Mouse (Mus musculus) stomach, embryonic 16.5 days (tissue): ENCODE data around the gene Ncam1. TPM values are rescaled to one million over a fixed set of nuclear protein-coding genes. Genes with fewer than 3 reads are reported as not detected.

Source experiments
- ATAC-seq: fragments of 200-750 bp; cut with Nextera tagmentation; 2 replicates; pipeline ENCODE4 v1.8.0; 2017; ENCODE audit warnings: moderate number of reproducible peaks, moderate TSS enrichment; ENCODE audit not compliant: insufficient read depth, low FRiP score
- H3K27ac ChIP-seq: fragments of 300-500 bp; sonication (generic); 2 replicates; pipeline ENCODE4 v1.5.1; 2014; ENCODE audit warnings: low read length
- H3K27me3 ChIP-seq: fragments of 300-500 bp; sonication (generic); 2 replicates; pipeline ENCODE4 v1.6.1; 2014; ENCODE audit warnings: low read length, control low read depth, mixed read lengths; ENCODE audit not compliant: control insufficient read depth, insufficient read depth
- H3K36me3 ChIP-seq: fragments of 300-500 bp; sonication (generic); 2 replicates; pipeline ENCODE4 v1.6.1; 2014; ENCODE audit warnings: low read length; ENCODE audit not compliant: control insufficient read depth, insufficient read depth
- H3K4me1 ChIP-seq: fragments of 300-500 bp; sonication (generic); 2 replicates; pipeline ENCODE4 v1.6.1; 2014; ENCODE audit warnings: low read length, control low read depth, mixed read lengths; ENCODE audit not compliant: control insufficient read depth, insufficient read depth
- H3K4me2 ChIP-seq: fragments of 300-500 bp; sonication (generic); 2 replicates; pipeline ENCODE4 v1.6.1; 2014; ENCODE audit warnings: low read depth, low read length, mixed read lengths
- H3K4me3 ChIP-seq: fragments of 300-500 bp; sonication (generic); replicated peaks from 2 replicates; pipeline ENCODE4 v1.5.1; 2014; ENCODE audit warnings: mild to moderate bottlenecking, low read length
- H3K9ac ChIP-seq: fragments of 300-500 bp; sonication (generic); 2 replicates; pipeline ENCODE4 v1.6.1; 2014; ENCODE audit warnings: low read length
- H3K9me3 ChIP-seq: fragments of 300-500 bp; sonication (generic); replicated peaks from 2 replicates; pipeline ENCODE4 v1.6.1; 2016; ENCODE audit warnings: low read length, control low read depth; ENCODE audit not compliant: control insufficient read depth
- WGBS: fragments of 180-500 bp; shearing (Covaris S2); extraction: QIAGEN DNeasy Blood & Tissue Kit; methylation state at CpG from one replicate; pipeline ENCODE4 v1.1.7; 2014; 5-methylcytosine and 5-hydroxymethylcytosine counted together
- polyA plus RNA-seq: library from polyadenylated mRNA; unstranded; fragments of >200 nt; fragmentation: Nextera tagmentation; extraction: Ambion mirVana; gene quantifications from 2 replicates; pipeline ENCODE4 v1.2.1, GENCODE M21; 2015

The Ncam1 gene
- polyA plus RNA-seq, 1 experiment from 2014 or later, result 114 TPM

- WGBS, result 59% methylated on average over 4 of the region's 4 CpGs
- Histone ChIP-seq H3K36me3 (no peaks in the 10 kb centered on the region), H3K9ac (no peak overlapping the region), H3K27ac (no peak overlapping the region), H3K27me3 (no peaks in the 10 kb centered on the region), H3K9me3 (no peaks in the 10 kb centered on the region), H3K4me2 (no peak overlapping the region), H3K4me3 (no peak overlapping the region), H3K4me1 (no peaks in the 10 kb centered on the region)
- ATAC-seq, result no peak
These were observed 268.0 kb downstream of the Ncam1 start for GRCm38 (mm10) chr9:49530739-49531138.

GRCm38 (mm10) chr9:49529366-49529959, 269.3 kb downstream of the Ncam1 start:
- H3K4me3 ChIP-seq, result no peak overlapping the region
- no peak overlapping the region for H3K27ac ChIP-seq
- H3K27me3 ChIP-seq, result no peaks in the 10 kb centered on the region
- H3K4me1 ChIP-seq, result no peaks in the 10 kb centered on the region
- H3K9ac ChIP-seq, result no peak overlapping the region
- WGBS, result 70% methylated on average over 8 of the region's 8 CpGs
- H3K9me3 ChIP-seq, result no peaks in the 10 kb centered on the region
- no peak for ATAC-seq
- H3K4me2 ChIP-seq, result no peak overlapping the region
- no peaks in the 10 kb centered on the region for H3K36me3 ChIP-seq

GRCm38 (mm10) chr9:49528943-49529342, 269.8 kb downstream of the Ncam1 start:
- no peak for ATAC-seq
- Histone ChIP-seq H3K4me3 (no peak overlapping the region), H3K27me3 (no peaks in the 10 kb centered on the region), H3K4me2 (no peak overlapping the region), H3K27ac (no peak overlapping the region), H3K9ac (no peak overlapping the region), H3K4me1 (no peaks in the 10 kb centered on the region), H3K9me3 (no peaks in the 10 kb centered on the region), H3K36me3 (no peaks in the 10 kb centered on the region)
- 61% methylated on average over 10 of the region's 10 CpGs for WGBS

GRCm38 (mm10) chr9:49528026-49528425, 270.7 kb downstream of the Ncam1 start:
- ATAC-seq, result no peak
- WGBS, result 87% methylated on average over 5 of the region's 5 CpGs
- Histone ChIP-seq H3K9me3 (no peaks in the 10 kb centered on the region), H3K4me3 (no peak overlapping the region), H3K36me3 (no peaks in the 10 kb centered on the region), H3K27ac (no peak overlapping the region), H3K27me3 (no peaks in the 10 kb centered on the region), H3K4me1 (no peaks in the 10 kb centered on the region), H3K4me2 (no peak overlapping the region), H3K9ac (no peak overlapping the region)

GRCm38 (mm10) chr9:49527340-49527739, 271.4 kb downstream of the Ncam1 start:
- Histone ChIP-seq H3K4me2 (no peak overlapping the region), H3K4me1 (no peaks in the 10 kb centered on the region), H3K4me3 (no peak overlapping the region), H3K27me3 (no peaks in the 10 kb centered on the region), H3K36me3 (no peaks in the 10 kb centered on the region), H3K27ac (no peak overlapping the region), H3K9ac (no peak overlapping the region), H3K9me3 (no peaks in the 10 kb centered on the region)
- no peak for ATAC-seq
- 71% methylated on average over 8 of the region's 8 CpGs for WGBS

- no peak overlapping the region for H3K4me2 ChIP-seq
- H3K36me3 ChIP-seq, result no peaks in the 10 kb centered on the region
- 78% methylated on average over 9 of the region's 9 CpGs for WGBS
- no peak overlapping the region for H3K4me3 ChIP-seq
- no peaks in the 10 kb centered on the region for H3K4me1 ChIP-seq
- H3K9ac ChIP-seq, result no peak overlapping the region
- no peak for ATAC-seq
- no peaks in the 10 kb centered on the region for H3K27me3 ChIP-seq
- no peak overlapping the region for H3K27ac ChIP-seq
- H3K9me3 ChIP-seq, result no peaks in the 10 kb centered on the region
These were observed 274.0 kb downstream of the Ncam1 start for GRCm38 (mm10) chr9:49524721-49525120.

GRCm38 (mm10) chr9:49523881-49524280, 274.8 kb downstream of the Ncam1 start:
- H3K27ac ChIP-seq, result no peak overlapping the region
- no peaks in the 10 kb centered on the region for H3K4me1 ChIP-seq
- no peaks in the 10 kb centered on the region for H3K36me3 ChIP-seq
- H3K27me3 ChIP-seq, result no peaks in the 10 kb centered on the region
- no peak overlapping the region for H3K4me3 ChIP-seq
- no peak overlapping the region for H3K4me2 ChIP-seq
- WGBS, result 85% methylated on average over 9 of the region's 9 CpGs
- no peak overlapping the region for H3K9ac ChIP-seq
- ATAC-seq, result no peak
- no peaks in the 10 kb centered on the region for H3K9me3 ChIP-seq

- Histone ChIP-seq H3K36me3 (no peaks in the 10 kb centered on the region), H3K9me3 (no peaks in the 10 kb centered on the region), H3K4me2 (no peak overlapping the region), H3K27me3 (no peaks in the 10 kb centered on the region), H3K9ac (no peak overlapping the region), H3K4me1 (no peaks in the 10 kb centered on the region), H3K27ac (no peak overlapping the region), H3K4me3 (no peak overlapping the region)
- no peak for ATAC-seq
- WGBS, result 59% methylated on average over 2 of the region's 2 CpGs
These were observed 284.4 kb downstream of the Ncam1 start for GRCm38 (mm10) chr9:49514306-49514705.

GRCm38 (mm10) chr9:49510666-49511065, 288.1 kb downstream of the Ncam1 start:
- no peak overlapping the region for H3K27ac ChIP-seq
- ATAC-seq, result no peak
- H3K4me3 ChIP-seq, result no peak overlapping the region
- H3K27me3 ChIP-seq, result no peaks in the 10 kb centered on the region
- H3K4me2 ChIP-seq, result no peak overlapping the region
- no peaks in the 10 kb centered on the region for H3K9me3 ChIP-seq
- 95% methylated on average over 4 of the region's 4 CpGs for WGBS
- H3K36me3 ChIP-seq, result no peaks in the 10 kb centered on the region
- no peak overlapping the region for H3K9ac ChIP-seq
- no peaks in the 10 kb centered on the region for H3K4me1 ChIP-seq

- ATAC-seq, result no peak
- 91% methylated on average over 8 of the region's 8 CpGs for WGBS
- no peak overlapping the region for H3K4me2 ChIP-seq
- no peaks in the 10 kb centered on the region for H3K36me3 ChIP-seq
- no peaks in the 10 kb centered on the region for H3K27me3 ChIP-seq
- H3K4me1 ChIP-seq, result no peaks in the 10 kb centered on the region
- H3K9ac ChIP-seq, result no peak overlapping the region
- no peaks in the 10 kb centered on the region for H3K9me3 ChIP-seq
- no peak overlapping the region for H3K27ac ChIP-seq
- H3K4me3 ChIP-seq, result no peak overlapping the region
These were observed 289.1 kb downstream of the Ncam1 start for GRCm38 (mm10) chr9:49509628-49510027.
